25 mouse cellular contexts compared by ENCODE assay signal in the genomic region with DNA sequence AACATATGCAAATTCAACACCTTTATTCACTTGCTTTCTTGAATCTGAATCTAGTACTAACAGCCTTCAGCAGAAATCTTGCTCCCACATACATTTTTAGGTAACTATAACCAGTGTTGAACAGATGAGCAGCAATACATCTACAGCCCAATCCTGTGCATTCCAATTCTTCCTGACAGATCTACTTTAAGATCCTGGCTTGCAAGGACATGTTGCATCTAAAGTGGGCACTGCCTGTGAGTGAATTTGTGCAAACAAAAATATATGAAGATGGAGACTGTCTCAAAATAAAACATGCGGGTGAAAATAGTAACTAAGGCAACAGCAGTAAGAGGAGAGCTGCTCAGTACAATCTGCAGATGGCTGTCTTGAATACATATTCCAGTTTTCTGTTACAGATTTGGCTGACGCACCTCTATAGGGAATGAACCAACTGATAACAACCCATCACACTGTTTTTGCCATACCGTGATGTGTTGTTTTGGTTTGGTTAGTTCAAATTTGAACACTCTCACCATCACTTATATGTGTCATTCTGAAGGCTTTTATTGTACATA.
DNase-seq lines count a peak whose midpoint lies in the region; ATAC-seq and TF ChIP-seq lines count a peak whose summit lies in the region.
"Had no signal": no experiment of that assay in that cellular context is flagged by ENCODE, and none has a peak within 500 bp of the region (broad histone marks: within the 10 kb centered on the region; RNA-seq: fewer than 3 reads in every experiment).

No protein-coding gene starts in this region.

- intact Hi-C loops in left cerebral cortex, postnatal 14 days (cut with DNase I) = no loop called here

- H3K36me3 ChIP-seq in forebrain, postnatal 0 days (ENCODE audit: insufficient read depth) = no peaks in the 10 kb centered on the region
- no peaks in the 10 kb centered on the region for H3K36me3 ChIP-seq in forebrain, embryonic 12.5 days (replicated peaks)
- H3K36me3 ChIP-seq: forebrain, embryonic 10.5 days; hindbrain, embryonic 13.5 days; limb, embryonic 15.5 days; lung, embryonic 15.5 days; midbrain, embryonic 13.5 days had no signal

- no peak overlapping the region for H3K4me3 ChIP-seq in forebrain, postnatal 0 days (ENCODE audit: low read depth, low read length)
- H3K4me3 ChIP-seq in forebrain, embryonic 12.5 days (replicated peaks) = no peak overlapping the region
- H3K4me3 ChIP-seq: forebrain, embryonic 10.5 days; hindbrain, embryonic 13.5 days; limb, embryonic 15.5 days; lung, embryonic 15.5 days; megakaryocyte, embryonic 14.5 days; midbrain, embryonic 13.5 days had no signal

- DNase-seq in forebrain, postnatal 0 days = peak; percentile 57
- DNase-seq in right cerebral cortex, adult 2 months (ENCODE audit: low spot score in 2 of 2) = peak; percentile 23
- no peak for DNase-seq in right cerebral cortex, postnatal 14 days
- peak; percentile 24 to 77 for DNase-seq in left cerebral cortex, postnatal 14 days (ENCODE audit: low spot score in 2 of 2)
- DNase-seq in telencephalon, adult 2 months (ENCODE audit: low read depth, low spot score) = peak; percentile 79
- no peak for DNase-seq in thymus, postnatal 4 days
- DNase-seq in thymus, adult 18-20 months = no peak
- DNase-seq: adrenal gland, postnatal 36 days; cerebellum, adult 18-20 months; cerebellum, postnatal 14 days; heart, postnatal 36 days; kidney, adult 18-20 months; lung, postnatal 36 days; spleen, adult 18-20 months; thymus, postnatal 25 days had no signal

- no peaks in the 10 kb centered on the region for H3K4me1 ChIP-seq in forebrain, postnatal 0 days (ENCODE audit: insufficient read depth)
- no peaks in the 10 kb centered on the region for H3K4me1 ChIP-seq in forebrain, embryonic 12.5 days
- H3K4me1 ChIP-seq: forebrain, embryonic 10.5 days; hindbrain, embryonic 13.5 days; limb, embryonic 15.5 days; lung, embryonic 15.5 days; megakaryocyte, embryonic 14.5 days; midbrain, embryonic 13.5 days had no signal

- H3K9me3 ChIP-seq in forebrain, postnatal 0 days (ENCODE audit: low read length) = no peaks in the 10 kb centered on the region
- H3K9me3 ChIP-seq in forebrain, embryonic 12.5 days = no peaks in the 10 kb centered on the region
- H3K9me3 ChIP-seq: forebrain, embryonic 10.5 days; hindbrain, embryonic 13.5 days; limb, embryonic 15.5 days; lung, embryonic 15.5 days; megakaryocyte, embryonic 14.5 days; midbrain, embryonic 13.5 days had no signal

- no peaks in the 10 kb centered on the region for H3K27me3 ChIP-seq in forebrain, postnatal 0 days (ENCODE audit: insufficient read depth, low read length)
- H3K27me3 ChIP-seq in forebrain, embryonic 12.5 days = no peaks in the 10 kb centered on the region
- H3K27me3 ChIP-seq: hindbrain, embryonic 13.5 days; limb, embryonic 15.5 days; lung, embryonic 15.5 days; megakaryocyte, embryonic 14.5 days; midbrain, embryonic 13.5 days had no signal

- peak; percentile 94 for ATAC-seq in forebrain, postnatal 0 days
- no peak for ATAC-seq in forebrain, embryonic 12.5 days (ENCODE audit: low FRiP score)
- ATAC-seq: inflammation-experienced regulatory T-cells, adult 6 months; midbrain, embryonic 13.5 days had no signal

- H3K4me2 ChIP-seq in forebrain, postnatal 0 days (ENCODE audit: low read depth) = no peak overlapping the region
- no peak overlapping the region for H3K4me2 ChIP-seq in forebrain, embryonic 12.5 days
- H3K4me2 ChIP-seq: hindbrain, embryonic 13.5 days; limb, embryonic 15.5 days; lung, embryonic 15.5 days; midbrain, embryonic 13.5 days had no signal

- 61% methylated on average over 3 of the region's 3 CpGs for WGBS in forebrain, postnatal 0 days
- 89% methylated on average over 3 of the region's 3 CpGs for WGBS in forebrain, embryonic 12.5 days

- H3K9ac ChIP-seq in forebrain, postnatal 0 days = no peak overlapping the region
- H3K9ac ChIP-seq in forebrain, embryonic 12.5 days = no peak overlapping the region
- H3K9ac ChIP-seq: hindbrain, embryonic 13.5 days; limb, embryonic 15.5 days; liver, embryonic 14.5 days; lung, embryonic 15.5 days; midbrain, embryonic 13.5 days had no signal

- H3K27ac ChIP-seq in forebrain, postnatal 0 days (ENCODE audit: low read depth, low read length) = no peak overlapping the region
- no peak overlapping the region for H3K27ac ChIP-seq in forebrain, embryonic 12.5 days
- H3K27ac ChIP-seq: forebrain, embryonic 10.5 days; hindbrain, embryonic 13.5 days; kidney, postnatal 0 days; limb, embryonic 15.5 days; liver, embryonic 14.5 days; lung, embryonic 15.5 days; midbrain, embryonic 13.5 days had no signal

- no peak for TF ChIP-seq CTCF in forebrain, postnatal 0 days (IDR thresholded peaks at IDR 0.05; ENCODE audit: low read depth)

Comparison
In these comparisons a context has a peak if more than half of its experiments do, and no peak if none do; other contexts are left out.
1. DNase-seq: peak in forebrain, postnatal 0 days (single experiment), right cerebral cortex, adult 2 months (2 of 2), left cerebral cortex, postnatal 14 days (2 of 2) and telencephalon, adult 2 months (single experiment); none in right cerebral cortex, postnatal 14 days (single experiment), thymus, postnatal 4 days (single experiment) and thymus, adult 18-20 months (0 of 2).